ENCODE assay signal across 8 mouse cellular contexts in genomic region chr4:107802450-107803331, GRCm38 (mm10). TPM values are rescaled to one million over a fixed set of nuclear protein-coding genes. Genes with fewer than 3 reads are reported as not detected.
DNase-seq lines count a peak whose midpoint lies in the region; ATAC-seq and TF ChIP-seq lines count a peak whose summit lies in the region.

No protein-coding gene starts in this region.

- no peaks in the 10 kb centered on the region for H3K36me3 ChIP-seq in kidney, adult 2 months (ENCODE audit: control insufficient read depth, insufficient read depth, low read length)
- peaks cover 6% of the 10 kb centered on the region; the same call in 1 of the 2 replicates for H3K36me3 ChIP-seq in E14TG2a.4 (ENCODE audit: insufficient read depth, low read length)
- H3K36me3 ChIP-seq in heart, embryonic 15.5 days = no peaks in the 10 kb centered on the region
- no peaks in the 10 kb centered on the region for H3K36me3 ChIP-seq in limb, embryonic 15.5 days
- no peaks in the 10 kb centered on the region for H3K36me3 ChIP-seq in neural tube, embryonic 14.5 days (ENCODE audit: control insufficient read depth, insufficient read depth, low read length)

- peak overlapping the region; percentile 68 for H3K9ac ChIP-seq in heart, embryonic 15.5 days
- H3K9ac ChIP-seq in limb, embryonic 15.5 days = peak overlapping the region; percentile 52
- peak overlapping the region; percentile 97 for H3K9ac ChIP-seq in neural tube, embryonic 14.5 days (replicated peaks; ENCODE audit: low read depth, low read length)

- no peak for TF ChIP-seq POLR2A in kidney, adult 2 months (IDR thresholded peaks at IDR 0.05; ENCODE audit: low read depth, low read length)

- H3K27ac ChIP-seq in kidney, adult 2 months (ENCODE audit: insufficient read depth, low read depth, low read length) = no peak overlapping the region
- peak overlapping the region; percentile 42; the same call in 1 of the 2 replicates for H3K27ac ChIP-seq in heart, embryonic 15.5 days
- H3K27ac ChIP-seq in limb, embryonic 15.5 days = 0 out of 2 replicates have a peak overlapping the region, but pooled peaks have one; percentile 27
- peak overlapping the region; percentile 96 for H3K27ac ChIP-seq in neural tube, embryonic 14.5 days (ENCODE audit: low read depth, low read length)

- H3K4me3 ChIP-seq in kidney, adult 2 months (ENCODE audit: insufficient read depth, low read depth, low read length) = peak overlapping the region; percentile 56
- peak overlapping the region; percentile 86 for H3K4me3 ChIP-seq in E14TG2a.4 (replicated peaks; ENCODE audit: low read length)
- H3K4me3 ChIP-seq in heart, embryonic 15.5 days = peak overlapping the region; percentile 77
- H3K4me3 ChIP-seq in limb, embryonic 15.5 days = peak overlapping the region; percentile 78
- peak overlapping the region; percentile 82 for H3K4me3 ChIP-seq in neural tube, embryonic 14.5 days (ENCODE audit: low read depth, low read length)

- TF ChIP-seq CTCF in kidney, adult 2 months (conservative IDR thresholded peaks at IDR 0.05; ENCODE audit: insufficient read depth, insufficient read length, low read depth, low read length) = no peak
- TF ChIP-seq CTCF in E14TG2a.4 (conservative IDR thresholded peaks at IDR 0.05; ENCODE audit: low read length) = no peak

- 1% methylated on average over 65 of the region's 65 CpGs for WGBS in kidney, adult 2 months
- under 1% methylated on average over 64 of the region's 65 CpGs for WGBS in heart, embryonic 15.5 days
- WGBS in limb, embryonic 15.5 days = under 1% methylated on average over 65 of the region's 65 CpGs
- WGBS in neural tube, embryonic 14.5 days = under 1% methylated on average over 64 of the region's 65 CpGs

- DNase-seq in kidney, adult 2 months = peak; percentile 7
- no peak for DNase-seq in kidney, adult 11 months
- DNase-seq in cerebellum, postnatal 10 days = peak; percentile 70 to 74
- peak; percentile 9 for DNase-seq in yolk sac, embryonic 10.5 days (ENCODE audit: low spot score)

- H3K27me3 ChIP-seq in kidney, adult 2 months (replicated peaks; ENCODE audit: control insufficient read depth, insufficient read depth, low read length) = no peaks in the 10 kb centered on the region
- H3K27me3 ChIP-seq in E14TG2a.4 (ENCODE audit: insufficient read depth, low read length) = peaks cover 74% of the 10 kb centered on the region
- peaks cover 52% of the 10 kb centered on the region for H3K27me3 ChIP-seq in heart, embryonic 15.5 days
- peaks cover 20% of the 10 kb centered on the region; the same call in 1 of the 2 replicates for H3K27me3 ChIP-seq in limb, embryonic 15.5 days
- H3K27me3 ChIP-seq in neural tube, embryonic 14.5 days (ENCODE audit: control insufficient read depth, insufficient read depth, low read length) = no peaks in the 10 kb centered on the region

- ATAC-seq in heart, embryonic 15.5 days (replicated peaks; ENCODE audit: insufficient number of reproducible peaks, insufficient read depth, low FRiP score, low read depth) = peak; percentile 1; the same call in 1 of the 2 replicates
- ATAC-seq in limb, embryonic 15.5 days (ENCODE audit: insufficient number of reproducible peaks, low FRiP score, low TSS enrichment, low read depth) = no peak
- peak; percentile 23 for ATAC-seq in neural tube, embryonic 14.5 days (ENCODE audit: low read depth)

- H3K4me1 ChIP-seq in kidney, adult 2 months (ENCODE audit: control insufficient read depth, insufficient read depth, low read length) = no peaks in the 10 kb centered on the region
- H3K4me1 ChIP-seq in E14TG2a.4 (replicated peaks; ENCODE audit: low read depth, low read length) = peaks cover 54% of the 10 kb centered on the region
- H3K4me1 ChIP-seq in heart, embryonic 15.5 days (replicated peaks) = peaks cover 26% of the 10 kb centered on the region
- peaks cover 36% of the 10 kb centered on the region for H3K4me1 ChIP-seq in limb, embryonic 15.5 days
- H3K4me1 ChIP-seq in neural tube, embryonic 14.5 days (ENCODE audit: control insufficient read depth, insufficient read depth, low read length) = peaks cover 35% of the 10 kb centered on the region

- H3K4me2 ChIP-seq in heart, embryonic 15.5 days = peak overlapping the region; percentile 100
- H3K4me2 ChIP-seq in limb, embryonic 15.5 days = peak overlapping the region; percentile 100
- peak overlapping the region; percentile 94 for H3K4me2 ChIP-seq in neural tube, embryonic 14.5 days (ENCODE audit: low read depth, low read length)

- no peaks in the 10 kb centered on the region for H3K9me3 ChIP-seq in E14TG2a.4 (ENCODE audit: low read length)
- no peaks in the 10 kb centered on the region for H3K9me3 ChIP-seq in heart, embryonic 15.5 days (replicated peaks)
- H3K9me3 ChIP-seq in limb, embryonic 15.5 days = no peaks in the 10 kb centered on the region
- H3K9me3 ChIP-seq in neural tube, embryonic 14.5 days (ENCODE audit: control insufficient read depth, low read length) = no peaks in the 10 kb centered on the region

RNA-seq across cellular contexts. Expression of gene Lrp8, which starts 0.6 kb away (rescaled TPM):
- 2.8 and 3.6 TPM in 2 replicates for polyA plus RNA-seq in kidney, adult 2 months (2012; rRNA removed)
- 0.48 and 1.6 TPM in 2 replicates for polyA plus RNA-seq in heart, embryonic 15.5 days (2015; fragmentation: Nextera tagmentation; extraction: Ambion mirVana)
- 2.5 TPM in 2 replicates for polyA plus RNA-seq in limb, embryonic 15.5 days (2015; fragmentation: Nextera tagmentation; extraction: Ambion mirVana)
- polyA plus RNA-seq in neural tube, embryonic 14.5 days (2014; fragmentation: Nextera tagmentation; extraction: Ambion mirVana) = 71.4 and 77.5 TPM in 2 replicates

Comparison
In these comparisons a context has a peak if more than half of its experiments do, and no peak if none do; other contexts are left out.
1. RNA of gene Lrp8, which starts 0.6 kb away (polyA plus RNA-seq): 71.4 to 77.5 TPM in neural tube, embryonic 14.5 days; 2.8 to 3.6 TPM in kidney, adult 2 months, 2.5 TPM in limb, embryonic 15.5 days and 0.48 to 1.6 TPM in heart, embryonic 15.5 days; every median in the first group is over 10 times any median in the second.
2. Peak in every context shown above with its lines, with median percentiles within 50 percentile points of each other: H3K4me3 ChIP-seq, H3K4me2 ChIP-seq and H3K9ac ChIP-seq.